Mouse (Mus musculus) bone marrow, adult 2 months (tissue): Measurements from ENCODE around the gene Atf2. TPM values are rescaled to one million over a fixed set of nuclear protein-coding genes. Genes with fewer than 3 reads are reported as not detected.

Source experiments
- H3K27ac ChIP-seq: fragments of 200-500 bp; 2 replicates; pipeline ENCODE4 v1.5.1; 2012; ENCODE audit warnings: low read depth, mild to moderate bottlenecking, control low read depth, inconsistent platforms, low read length; ENCODE audit not compliant: control insufficient read depth, poor library complexity, insufficient read depth
- H3K4me1 ChIP-seq: fragments of 200-500 bp; 2 replicates; pipeline ENCODE4 v1.6.1; 2011; ENCODE audit warnings: low read length; ENCODE audit not compliant: control insufficient read depth, insufficient read depth
- H3K4me3 ChIP-seq: fragments of 200-500 bp; replicated peaks from 2 replicates; pipeline ENCODE3; 2011; ENCODE audit warnings: mild to moderate bottlenecking, low read depth, low read length, control low read depth; ENCODE audit not compliant: control insufficient read depth
- CTCF ChIP-seq: fragments of 200-500 bp; IDR thresholded peaks from 2 replicates; pipeline ENCODE4 v1.5.1; 2011; ENCODE audit warnings: low read length, control low read depth; ENCODE audit not compliant: control insufficient read depth, insufficient read depth
- POLR2A ChIP-seq: fragments of 200-500 bp; IDR thresholded peaks from 2 replicates; pipeline ENCODE4 v1.6.1; 2011; ENCODE audit warnings: low read depth, mild to moderate bottlenecking, control low read depth, low read length, borderline replicate concordance; ENCODE audit not compliant: control insufficient read depth
- WGBS: fragments of 180-500 bp; shearing (Covaris S2); methylation state at CpG from one replicate; pipeline ENCODE4 v1.1.7; 2018; 5-methylcytosine and 5-hydroxymethylcytosine counted together
- polyA plus RNA-seq: library from polyadenylated mRNA; stranded (reverse); fragments of >200 nt; gene quantifications from 2 replicates; pipeline ENCODE4 v1.2.4, GENCODE M21; 2011; ENCODE audit warnings: low replicate concordance; ENCODE audit not compliant: missing spikeins, insufficient read depth, insufficient read length

Gene Atf2
- polyA plus RNA-seq, 1 experiment: 16.3 TPM

GRCm38 (mm10) chr2:73893473-73894270 is 1.2 kb upstream of the Atf2 start:
- WGBS: 51% methylated on average over 22 of the region's 22 CpGs
- no peaks in the 10 kb centered on the region for H3K4me1 ChIP-seq
- peak overlapping the region; percentile 35 for H3K4me3 ChIP-seq
- no peak overlapping the region for H3K27ac ChIP-seq
- no peak for TF ChIP-seq CTCF
- no peak for TF ChIP-seq POLR2A

GRCm38 (mm10) chr2:73891701-73892463 is 557 bp downstream of the Atf2 start:
- Histone ChIP-seq H3K27ac (peak overlapping the region; percentile 86), H3K4me3 (peak overlapping the region; percentile 97), H3K4me1 (no peaks in the 10 kb centered on the region)
- TF ChIP-seq POLR2A: no peak
- under 1% methylated on average over 54 of the region's 54 CpGs for WGBS

GRCm38 (mm10) chr2:73885997-73886396 is 6.4 kb downstream of the Atf2 start:
- TF ChIP-seq POLR2A: no peak
- no peak for TF ChIP-seq CTCF
- Histone ChIP-seq H3K27ac (no peak overlapping the region), H3K4me1 (no peaks in the 10 kb centered on the region), H3K4me3 (no peak overlapping the region)
- 75% methylated on average over 2 of the region's 2 CpGs for WGBS

- Histone ChIP-seq H3K4me1 (no peaks in the 10 kb centered on the region), H3K27ac (no peak overlapping the region), H3K4me3 (no peak overlapping the region)
- 78% methylated on average over 2 of the region's 2 CpGs for WGBS
- TF ChIP-seq CTCF: no peak
- TF ChIP-seq POLR2A: no peak
Observed at GRCm38 (mm10) chr2:73877891-73878290, 14.5 kb downstream of the Atf2 start.

GRCm38 (mm10) chr2:73867764-73868487 is 24.5 kb downstream of the Atf2 start:
- peak; percentile 71 for TF ChIP-seq CTCF
- no peak for TF ChIP-seq POLR2A
- Histone ChIP-seq H3K4me3 (no peak overlapping the region), H3K4me1 (no peaks in the 10 kb centered on the region), H3K27ac (no peak overlapping the region)
- WGBS: 83% methylated on average over 16 of the region's 16 CpGs

- H3K4me3 ChIP-seq: no peak overlapping the region
- no peak overlapping the region for H3K27ac ChIP-seq
- H3K4me1 ChIP-seq: no peaks in the 10 kb centered on the region
- WGBS: 81% methylated on average over 4 of the region's 4 CpGs
- TF ChIP-seq POLR2A (no peak), CTCF (no peak)
Observed at GRCm38 (mm10) chr2:73860046-73860624, 32.3 kb downstream of the Atf2 start.

- H3K27ac ChIP-seq: no peak overlapping the region
- H3K4me3 ChIP-seq: no peak overlapping the region
- H3K4me1 ChIP-seq: no peaks in the 10 kb centered on the region
- TF ChIP-seq POLR2A (no peak), CTCF (no peak)
Observed at GRCm38 (mm10) chr2:73857352-73857751, 35.1 kb downstream of the Atf2 start.

GRCm38 (mm10) chr2:73856246-73856645 is 36.2 kb downstream of the Atf2 start:
- no peak overlapping the region for H3K27ac ChIP-seq
- H3K4me1 ChIP-seq: no peaks in the 10 kb centered on the region
- H3K4me3 ChIP-seq: no peak overlapping the region
- TF ChIP-seq CTCF (no peak), POLR2A (no peak)
- 40% methylated on average over 1 of the region's 1 CpGs for WGBS

GRCm38 (mm10) chr2:73834406-73835015 is 57.9 kb downstream of the Atf2 start:
- Histone ChIP-seq H3K4me1 (no peaks in the 10 kb centered on the region), H3K4me3 (no peak overlapping the region), H3K27ac (no peak overlapping the region)
- TF ChIP-seq CTCF (no peak), POLR2A (no peak)
- 67% methylated on average over 2 of the region's 2 CpGs for WGBS
